Mouse (Mus musculus) midbrain, embryonic 15.5 days (tissue): ENCODE measurements around the gene Abhd17c. TPM values are rescaled to one million over a fixed set of nuclear protein-coding genes. Genes with fewer than 3 reads are reported as not detected.

ENCODE experiments used
- ATAC-seq: fragments of 200-750 bp; cut with Nextera tagmentation; replicated peaks from 2 replicates; pipeline ENCODE4 v1.8.0; 2017; ENCODE audit warnings: moderate TSS enrichment
- H3K27ac ChIP-seq: fragments of 300-500 bp; sonication (generic); 2 replicates; pipeline ENCODE4 v1.5.1; 2015; ENCODE audit warnings: mild to moderate bottlenecking, inconsistent platforms
- H3K27me3 ChIP-seq: fragments of 300-500 bp; sonication (generic); replicated peaks from 2 replicates; pipeline ENCODE4 v1.6.1; 2015; ENCODE audit warnings: inconsistent platforms
- H3K36me3 ChIP-seq: fragments of 300-500 bp; sonication (generic); replicated peaks from 2 replicates; pipeline ENCODE4 v1.6.1; 2015; ENCODE audit warnings: inconsistent platforms
- H3K4me1 ChIP-seq: fragments of 300-500 bp; sonication (generic); 2 replicates; pipeline ENCODE4 v1.6.1; 2015; ENCODE audit warnings: inconsistent platforms
- H3K4me2 ChIP-seq: fragments of 300-500 bp; sonication (generic); 2 replicates; pipeline ENCODE4 v1.6.1; 2015; ENCODE audit warnings: inconsistent platforms, mild to moderate bottlenecking, moderate library complexity
- H3K4me3 ChIP-seq: fragments of 300-500 bp; sonication (generic); 2 replicates; pipeline ENCODE4 v1.5.1; 2015; ENCODE audit warnings: mild to moderate bottlenecking, inconsistent platforms
- H3K9ac ChIP-seq: fragments of 300-500 bp; sonication (generic); 2 replicates; pipeline ENCODE4 v1.6.1; 2015; ENCODE audit warnings: mild to moderate bottlenecking, inconsistent platforms
- H3K9me3 ChIP-seq: fragments of 300-500 bp; sonication (generic); 2 replicates; pipeline ENCODE4 v1.6.1; 2016; ENCODE audit warnings: inconsistent platforms
- WGBS: fragments of 180-500 bp; shearing (Covaris S2); methylation state at CpG from one replicate; pipeline ENCODE4 v1.1.7; 2015; ENCODE audit warnings: mixed read lengths; 5-methylcytosine and 5-hydroxymethylcytosine counted together
- polyA plus RNA-seq: library from polyadenylated mRNA; unstranded; fragments of >200 nt; fragmentation: Nextera tagmentation; extraction: Ambion mirVana; gene quantifications from 2 replicates; pipeline ENCODE4 v1.2.1, GENCODE M21; 2015

The Abhd17c gene
- polyA plus RNA-seq, 1 experiment from 2014 or later, result 69.9 TPM

DNA sequence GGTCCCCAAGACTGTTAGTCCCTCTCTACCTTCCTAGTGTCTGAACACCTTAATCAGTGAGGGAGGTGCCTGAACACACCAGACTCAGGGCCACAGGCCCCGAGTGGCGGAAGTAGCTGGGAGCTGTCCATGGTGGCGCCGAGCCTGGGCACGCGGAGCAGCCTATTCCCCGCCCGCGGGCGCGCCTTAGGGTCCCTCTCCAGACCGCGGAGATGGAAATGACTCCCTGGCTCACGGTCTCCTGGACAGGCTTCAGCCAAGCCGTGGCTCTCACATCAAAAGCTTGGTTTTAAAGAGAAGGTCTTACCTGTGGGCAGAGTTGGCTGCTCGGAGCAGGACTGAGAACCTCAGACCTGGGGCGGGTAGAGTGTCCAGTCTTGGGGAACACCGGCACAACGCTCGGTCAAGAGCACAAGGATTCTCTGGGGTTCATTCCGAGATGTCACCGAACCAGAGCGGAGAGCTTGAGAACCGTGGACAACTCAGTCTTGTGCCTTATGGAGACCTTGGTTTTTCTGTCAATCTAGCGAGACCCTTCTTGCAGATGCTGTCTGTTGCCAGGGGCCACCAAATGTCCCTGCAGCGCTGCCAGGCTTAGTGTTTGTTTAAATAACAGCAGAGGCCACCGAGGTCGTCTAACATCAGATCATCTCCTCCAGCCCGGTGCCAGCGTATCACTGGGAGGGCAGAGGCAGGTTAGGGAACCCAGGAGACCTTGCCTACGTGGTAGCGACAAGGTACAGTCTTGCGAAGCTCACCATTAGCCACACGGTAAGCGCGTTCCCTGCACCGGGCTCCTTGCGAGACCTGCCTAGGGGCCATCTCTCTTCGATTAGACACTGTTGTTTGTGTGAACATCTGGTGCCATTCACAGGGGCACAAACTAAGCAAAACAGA, 66.4 kb downstream of the Abhd17c start:
- no peaks in the 10 kb centered on the region for H3K36me3 ChIP-seq
- H3K9ac ChIP-seq, result peak overlapping the region; percentile 55; the same call in 1 of the 2 replicates
- 0 out of 2 replicates have a peak, but pooled peaks have one; percentile 20 for ATAC-seq
- H3K27me3 ChIP-seq, result peaks cover 22% of the 10 kb centered on the region
- H3K9me3 ChIP-seq, result no peaks in the 10 kb centered on the region
- H3K27ac ChIP-seq, result no peak overlapping the region
- H3K4me3 ChIP-seq, result peak overlapping the region; percentile 55
- peaks cover 18% of the 10 kb centered on the region for H3K4me1 ChIP-seq
- 4% methylated on average over 39 of the region's 39 CpGs for WGBS
- peak overlapping the region; percentile 77 for H3K4me2 ChIP-seq

DNA sequence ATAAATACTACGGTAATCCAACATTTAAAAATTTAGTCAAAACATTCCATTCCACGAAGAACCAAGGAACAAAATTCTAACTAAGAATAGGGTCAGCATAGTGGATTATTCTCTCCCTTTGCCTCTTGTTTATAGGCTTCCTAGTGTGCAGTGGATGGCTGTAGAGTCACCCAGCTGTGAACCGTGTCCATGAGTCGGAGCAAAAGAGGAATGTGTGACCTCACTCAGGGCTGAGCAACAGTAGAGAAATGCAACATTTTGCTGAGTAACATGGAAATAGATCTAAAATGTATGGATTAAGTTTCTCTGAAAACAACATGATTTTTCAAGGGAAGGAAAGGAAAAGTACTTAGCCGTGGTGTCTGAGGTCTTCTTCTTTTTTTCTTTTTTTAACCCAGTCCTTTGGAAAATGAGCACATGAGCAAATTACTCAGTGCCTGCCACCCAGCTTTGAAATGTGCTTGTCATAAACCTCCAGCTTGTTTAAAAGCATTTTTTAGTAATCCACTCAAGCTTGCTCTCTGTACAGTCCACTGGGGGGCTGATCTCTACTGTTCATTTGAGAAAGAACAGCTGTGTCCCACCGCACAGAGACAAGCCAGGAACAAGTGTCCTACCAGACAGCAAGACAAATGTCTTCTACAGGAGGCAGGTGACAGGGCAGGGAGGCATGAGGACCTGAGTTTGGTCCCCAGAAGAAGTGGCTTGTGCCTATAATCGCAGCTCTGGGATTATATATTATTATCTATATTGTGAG, 74.3 kb downstream of the Abhd17c start:
- H3K4me1 ChIP-seq, result no peaks in the 10 kb centered on the region
- H3K9ac ChIP-seq, result no peak overlapping the region
- H3K4me3 ChIP-seq, result no peak overlapping the region
- no peaks in the 10 kb centered on the region for H3K36me3 ChIP-seq
- H3K9me3 ChIP-seq, result no peaks in the 10 kb centered on the region
- H3K4me2 ChIP-seq, result no peak overlapping the region
- no peak overlapping the region for H3K27ac ChIP-seq
- H3K27me3 ChIP-seq, result no peaks in the 10 kb centered on the region
- no peak for ATAC-seq
- 72% methylated on average over 7 of the region's 7 CpGs for WGBS

DNA sequence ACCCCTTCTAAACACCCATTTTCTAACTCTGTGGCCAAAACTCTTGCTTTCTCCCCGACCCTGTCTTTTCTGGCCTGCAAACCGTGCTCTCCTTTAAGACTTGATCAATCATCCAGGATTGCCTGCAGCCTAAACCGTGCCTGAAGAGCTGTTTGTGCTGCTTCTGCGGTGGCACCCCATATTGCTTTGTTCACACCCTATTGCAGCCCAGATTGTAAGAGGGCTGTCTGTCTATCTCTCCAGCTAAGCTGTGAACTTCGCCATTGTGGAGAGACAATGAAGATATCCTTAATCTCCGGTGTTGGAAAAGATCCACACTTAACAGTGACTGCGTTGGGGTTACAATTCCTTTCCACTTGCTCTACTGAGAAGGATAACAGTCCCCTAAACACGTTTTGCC, 77.4 kb downstream of the Abhd17c start:
- no peaks in the 10 kb centered on the region for H3K4me1 ChIP-seq
- no peaks in the 10 kb centered on the region for H3K36me3 ChIP-seq
- H3K4me2 ChIP-seq, result no peak overlapping the region
- no peaks in the 10 kb centered on the region for H3K27me3 ChIP-seq
- WGBS, result 59% methylated on average over 8 of the region's 8 CpGs
- H3K9ac ChIP-seq, result no peak overlapping the region
- H3K4me3 ChIP-seq, result no peak overlapping the region
- H3K27ac ChIP-seq, result no peak overlapping the region
- ATAC-seq, result no peak
- no peaks in the 10 kb centered on the region for H3K9me3 ChIP-seq

DNA sequence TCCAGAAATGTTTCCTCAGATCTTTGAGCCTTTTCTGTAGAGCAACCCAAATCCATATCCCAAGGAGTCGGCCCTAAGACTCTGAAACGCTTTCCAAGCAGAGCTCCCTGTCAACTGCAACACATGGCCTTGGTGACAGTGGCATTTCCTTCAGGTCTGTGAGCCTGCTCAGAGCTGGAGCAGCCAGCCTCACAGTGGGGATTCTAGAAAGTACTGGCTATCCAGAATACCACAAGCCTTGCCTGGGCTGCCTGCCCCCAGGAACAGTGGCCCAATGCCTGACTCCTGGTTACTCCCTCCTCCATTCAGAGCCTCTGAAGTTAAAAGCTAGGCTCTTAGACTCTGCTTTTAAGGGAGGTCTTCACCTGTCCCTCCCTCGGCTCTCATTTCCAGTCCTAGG, 77.8 kb downstream of the Abhd17c start:
- Histone ChIP-seq H3K4me1 (no peaks in the 10 kb centered on the region), H3K9me3 (no peaks in the 10 kb centered on the region), H3K36me3 (no peaks in the 10 kb centered on the region), H3K4me2 (no peak overlapping the region), H3K4me3 (no peak overlapping the region), H3K27me3 (no peaks in the 10 kb centered on the region), H3K27ac (no peak overlapping the region), H3K9ac (no peak overlapping the region)
- WGBS, result 92% methylated on average over 3 of the region's 3 CpGs
- no peak for ATAC-seq

DNA sequence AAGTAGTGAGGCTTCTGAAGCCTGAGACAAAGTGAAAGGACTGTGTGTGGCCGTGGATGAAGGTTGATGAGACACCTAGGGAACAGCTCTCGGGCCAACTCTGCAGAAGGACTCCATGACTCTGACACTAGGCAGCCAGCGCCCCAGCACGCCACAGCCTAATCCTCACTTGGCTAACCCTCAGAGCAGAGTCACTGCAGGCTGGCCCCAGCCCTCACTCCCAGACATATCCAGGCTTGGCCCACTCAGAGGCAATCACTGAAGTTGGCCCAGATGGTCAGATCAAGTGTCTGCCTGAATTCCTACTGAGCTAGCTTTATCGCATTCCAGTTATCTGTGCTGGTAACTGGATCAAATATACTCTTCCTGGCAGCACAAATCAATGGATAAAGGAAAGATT, 82.8 kb downstream of the Abhd17c start:
- 64% methylated on average over 5 of the region's 5 CpGs for WGBS
- ATAC-seq, result no peak
- no peak overlapping the region for H3K4me3 ChIP-seq

DNA sequence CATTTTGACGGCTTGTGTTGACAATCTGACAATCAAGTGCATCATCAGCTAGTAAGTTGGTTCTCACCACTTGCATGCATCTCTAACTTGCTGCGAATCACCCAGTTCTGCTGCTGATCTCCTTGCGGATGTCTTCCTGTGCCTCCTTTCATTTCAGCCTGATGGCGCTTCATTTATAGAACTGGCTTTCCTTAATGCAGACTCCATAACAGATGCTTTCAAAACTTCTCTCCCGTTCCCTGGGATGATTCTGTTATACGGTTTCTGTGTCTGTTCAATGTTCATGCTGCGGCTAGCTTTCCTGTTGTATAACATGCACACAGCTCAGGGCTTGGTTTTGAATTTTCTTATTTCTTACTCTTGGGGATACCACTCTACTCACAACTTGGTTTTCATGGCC, 91.9 kb downstream of the Abhd17c start:
- H3K9me3 ChIP-seq, result no peaks in the 10 kb centered on the region
- H3K4me1 ChIP-seq, result no peaks in the 10 kb centered on the region
- H3K4me3 ChIP-seq, result no peak overlapping the region
- H3K4me2 ChIP-seq, result no peak overlapping the region
- 94% methylated on average over 7 of the region's 7 CpGs for WGBS
- H3K27me3 ChIP-seq, result no peaks in the 10 kb centered on the region
- H3K27ac ChIP-seq, result no peak overlapping the region
- H3K36me3 ChIP-seq, result no peaks in the 10 kb centered on the region
- ATAC-seq, result no peak
- no peak overlapping the region for H3K9ac ChIP-seq

More for the DNA sequence above, 82.8 kb downstream of the Abhd17c start:
- Histone ChIP-seq H3K9me3 (no peaks in the 10 kb centered on the region), H3K4me1 (no peaks in the 10 kb centered on the region), H3K27ac (no peak overlapping the region), H3K36me3 (no peaks in the 10 kb centered on the region), H3K4me2 (no peak overlapping the region), H3K27me3 (no peaks in the 10 kb centered on the region), H3K9ac (no peak overlapping the region)

Other genes starting within 250 kb of the Abhd17c start
- gene Cemip, start 65.4 kb downstream of the Abhd17c start, polyA plus RNA-seq, result 0.50 and 0.61 TPM in 2 replicates